Comparison of ENCODE assay signal across 25 mouse cellular contexts in the genomic region with DNA sequence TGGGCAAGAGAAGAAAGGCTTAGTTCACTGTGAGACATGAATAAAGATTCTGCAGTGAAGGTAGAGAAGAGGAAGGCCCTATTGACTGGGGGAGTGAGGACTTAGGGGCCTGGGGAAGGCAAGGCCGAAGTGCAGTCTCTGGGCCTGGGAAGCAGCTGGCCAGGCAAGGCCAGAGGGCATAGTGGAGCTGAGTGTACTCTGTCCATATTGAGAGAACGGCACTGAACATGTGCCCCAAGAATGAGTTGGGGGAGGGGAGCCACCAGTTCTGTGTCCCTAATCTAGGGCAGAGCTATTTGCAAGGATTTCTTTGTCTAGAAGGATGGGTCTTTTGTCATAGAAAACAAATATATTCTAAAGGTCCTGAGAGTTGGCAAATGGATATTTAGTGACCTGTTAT.
A peak's percentile ranks its signal among the peaks of the same experiment; 100 is the strongest.
DNase-seq lines count a peak whose midpoint lies in the region; ATAC-seq and TF ChIP-seq lines count a peak whose summit lies in the region.
"Had no signal": no experiment of that assay in that cellular context is flagged by ENCODE, and none has a peak within 500 bp of the region (broad histone marks: within the 10 kb centered on the region; RNA-seq: fewer than 3 reads in every experiment).

No protein-coding gene starts in this region.

- no peak for ATAC-seq in hindbrain, embryonic 13.5 days (ENCODE audit: low FRiP score)
- 0 out of 2 replicates have a peak, but pooled peaks have one; percentile 36 for ATAC-seq in midbrain, embryonic 11.5 days (ENCODE audit: low FRiP score)
- no peak for ATAC-seq in midbrain, embryonic 16.5 days
- no peak for ATAC-seq in lung, postnatal 0 days
- ATAC-seq: CD4-positive, CD25-positive, alpha-beta regulatory T cell, adult 4 months; forebrain, embryonic 16.5 days; hindbrain, postnatal 0 days; intestine, embryonic 15.5 days had no signal

- H3K9me3 ChIP-seq in hindbrain, embryonic 10.5 days: no peaks in the 10 kb centered on the region
- H3K9me3 ChIP-seq in hindbrain, embryonic 13.5 days: no peaks in the 10 kb centered on the region
- H3K9me3 ChIP-seq in midbrain, embryonic 11.5 days (ENCODE audit: control insufficient read depth, low read length): no peaks in the 10 kb centered on the region
- no peaks in the 10 kb centered on the region for H3K9me3 ChIP-seq in midbrain, embryonic 16.5 days (replicated peaks; ENCODE audit: control insufficient read depth, low read length, poor library complexity, severe bottlenecking)
- no peaks in the 10 kb centered on the region for H3K9me3 ChIP-seq in lung, postnatal 0 days (ENCODE audit: low read length)
- H3K9me3 ChIP-seq: embryonic facial prominence, embryonic 12.5 days; heart, embryonic 12.5 days; intestine, embryonic 15.5 days; limb, embryonic 12.5 days; midbrain, embryonic 12.5 days; stomach, embryonic 15.5 days had no signal

- no peak overlapping the region for H3K9ac ChIP-seq in hindbrain, embryonic 13.5 days
- H3K9ac ChIP-seq in midbrain, embryonic 11.5 days (ENCODE audit: low read length): no peak overlapping the region
- no peak overlapping the region for H3K9ac ChIP-seq in midbrain, embryonic 16.5 days (ENCODE audit: low read depth, low read length)
- H3K9ac ChIP-seq in lung, postnatal 0 days (replicated peaks; ENCODE audit: low read depth): no peak overlapping the region
- H3K9ac ChIP-seq: embryonic facial prominence, embryonic 12.5 days; heart, embryonic 12.5 days; intestine, embryonic 15.5 days; limb, embryonic 12.5 days; midbrain, embryonic 12.5 days; stomach, embryonic 15.5 days had no signal

- H3K27ac ChIP-seq in hindbrain, embryonic 10.5 days: peak overlapping the region; percentile 76
- no peak overlapping the region for H3K27ac ChIP-seq in hindbrain, embryonic 13.5 days
- H3K27ac ChIP-seq in midbrain, embryonic 11.5 days (ENCODE audit: low read depth, low read length): 0 out of 2 replicates have a peak overlapping the region, but pooled peaks have one; percentile 35
- no peak overlapping the region for H3K27ac ChIP-seq in midbrain, embryonic 16.5 days (ENCODE audit: low read length)
- H3K27ac ChIP-seq in lung, postnatal 0 days (ENCODE audit: low read length): no peak overlapping the region
- H3K27ac ChIP-seq: embryonic facial prominence, embryonic 12.5 days; heart, adult 2 months; hindbrain, postnatal 0 days; intestine, embryonic 15.5 days; layer of hippocampus, adult 2 months; left cerebral cortex, adult 2 months; limb, embryonic 12.5 days; midbrain, embryonic 12.5 days; stomach, embryonic 15.5 days had no signal

- H3K4me3 ChIP-seq in hindbrain, embryonic 10.5 days: no peak overlapping the region
- no peak overlapping the region for H3K4me3 ChIP-seq in hindbrain, embryonic 13.5 days
- no peak overlapping the region for H3K4me3 ChIP-seq in midbrain, embryonic 11.5 days (ENCODE audit: low read depth, low read length)
- no peak overlapping the region for H3K4me3 ChIP-seq in midbrain, embryonic 16.5 days (ENCODE audit: low read depth, low read length)
- H3K4me3 ChIP-seq in lung, postnatal 0 days (ENCODE audit: low read depth, low read length): no peak overlapping the region
- H3K4me3 ChIP-seq: embryonic facial prominence, embryonic 12.5 days; heart, adult 2 months; heart, embryonic 12.5 days; intestine, embryonic 15.5 days; layer of hippocampus, adult 2 months; left cerebral cortex, adult 2 months; limb, embryonic 12.5 days; midbrain, embryonic 12.5 days; stomach, embryonic 15.5 days had no signal

- WGBS in hindbrain, embryonic 10.5 days: 43% methylated on average over 2 of the region's 2 CpGs
- WGBS in hindbrain, embryonic 13.5 days: 24% methylated on average over 2 of the region's 2 CpGs
- WGBS in midbrain, embryonic 11.5 days: 32% methylated on average over 2 of the region's 2 CpGs
- WGBS in midbrain, embryonic 16.5 days: 25% methylated on average over 2 of the region's 2 CpGs
- 73% methylated on average over 2 of the region's 2 CpGs for WGBS in lung, postnatal 0 days

- no peak for TF ChIP-seq EP300 in lung, postnatal 0 days (IDR thresholded peaks at IDR 0.05)

- DNase-seq in hindbrain, embryonic 10.5 days (ENCODE audit: low spot score): peak; percentile 34
- peak; percentile 44 for DNase-seq in kidney, postnatal 14 days
- DNase-seq in kidney, adult 11 months: no peak
- DNase-seq in midbrain, embryonic 11.5 days (ENCODE audit: low spot score, missing footprints): peak; percentile 89
- DNase-seq in lung, postnatal 0 days (ENCODE audit: low spot score): no peak
- DNase-seq: adrenal gland, postnatal 25 days; cerebellum, adult 11-12 months; cerebellum, postnatal 10 days; heart, adult 2 months; heart, postnatal 4 days; lung, adult 2 months; right cerebral cortex, postnatal 25 days had no signal

- H3K4me2 ChIP-seq in hindbrain, embryonic 13.5 days: no peak overlapping the region
- H3K4me2 ChIP-seq in midbrain, embryonic 11.5 days: no peak overlapping the region
- no peak overlapping the region for H3K4me2 ChIP-seq in midbrain, embryonic 16.5 days (ENCODE audit: low read length)
- no peak overlapping the region for H3K4me2 ChIP-seq in lung, postnatal 0 days (replicated peaks; ENCODE audit: low read depth, low read length)
- H3K4me2 ChIP-seq: embryonic facial prominence, embryonic 12.5 days; heart, embryonic 12.5 days; intestine, embryonic 15.5 days; limb, embryonic 12.5 days; midbrain, embryonic 12.5 days; stomach, embryonic 15.5 days had no signal

- H3K4me1 ChIP-seq in hindbrain, embryonic 10.5 days (replicated peaks): peaks cover 17% of the 10 kb centered on the region
- peaks cover 19% of the 10 kb centered on the region for H3K4me1 ChIP-seq in hindbrain, embryonic 13.5 days (replicated peaks)
- no peaks in the 10 kb centered on the region; the same call in 1 of the 2 replicates for H3K4me1 ChIP-seq in midbrain, embryonic 11.5 days (ENCODE audit: control insufficient read depth, insufficient read depth, low read length)
- H3K4me1 ChIP-seq in midbrain, embryonic 16.5 days (ENCODE audit: control insufficient read depth, insufficient read depth, low read length): no peaks in the 10 kb centered on the region
- H3K4me1 ChIP-seq in lung, postnatal 0 days (ENCODE audit: insufficient read depth, low read depth, low read length): no peaks in the 10 kb centered on the region
- H3K4me1 ChIP-seq: stomach, embryonic 15.5 days had no signal

- H3K36me3 ChIP-seq in hindbrain, embryonic 10.5 days: no peaks in the 10 kb centered on the region
- no peaks in the 10 kb centered on the region for H3K36me3 ChIP-seq in hindbrain, embryonic 13.5 days
- no peaks in the 10 kb centered on the region for H3K36me3 ChIP-seq in midbrain, embryonic 11.5 days (ENCODE audit: control insufficient read depth, insufficient read depth, low read length)
- H3K36me3 ChIP-seq in midbrain, embryonic 16.5 days (ENCODE audit: control insufficient read depth, insufficient read depth, low read length): no peaks in the 10 kb centered on the region
- H3K36me3 ChIP-seq in lung, postnatal 0 days (ENCODE audit: insufficient read depth, low read length): no peaks in the 10 kb centered on the region
- H3K36me3 ChIP-seq: embryonic facial prominence, embryonic 12.5 days; heart, embryonic 12.5 days; intestine, embryonic 15.5 days; limb, embryonic 12.5 days; midbrain, embryonic 12.5 days; stomach, embryonic 15.5 days had no signal

- no peaks in the 10 kb centered on the region for H3K27me3 ChIP-seq in hindbrain, embryonic 10.5 days (ENCODE audit: insufficient read depth, poor library complexity, severe bottlenecking)
- no peaks in the 10 kb centered on the region for H3K27me3 ChIP-seq in hindbrain, embryonic 13.5 days
- no peaks in the 10 kb centered on the region for H3K27me3 ChIP-seq in midbrain, embryonic 11.5 days (ENCODE audit: control insufficient read depth, insufficient read depth, low read length)
- no peaks in the 10 kb centered on the region for H3K27me3 ChIP-seq in midbrain, embryonic 16.5 days (ENCODE audit: control insufficient read depth, insufficient read depth, low read depth, low read length)
- no peaks in the 10 kb centered on the region for H3K27me3 ChIP-seq in lung, postnatal 0 days (replicated peaks; ENCODE audit: insufficient read depth, low read length)
- H3K27me3 ChIP-seq: embryonic facial prominence, embryonic 12.5 days; intestine, embryonic 15.5 days; limb, embryonic 12.5 days; stomach, embryonic 15.5 days had no signal

- TF ChIP-seq CTCF in lung, postnatal 0 days (IDR thresholded peaks at IDR 0.05): no peak

Comparison
In these comparisons a context has a peak if more than half of its experiments do, and no peak if none do; other contexts are left out.
1. DNase-seq: peak in hindbrain, embryonic 10.5 days (single experiment), kidney, postnatal 14 days (single experiment) and midbrain, embryonic 11.5 days (single experiment); none in kidney, adult 11 months (single experiment) and lung, postnatal 0 days (single experiment).
2. H3K27ac ChIP-seq: peak in hindbrain, embryonic 10.5 days (single experiment) and midbrain, embryonic 11.5 days (single experiment); none in hindbrain, embryonic 13.5 days (single experiment), midbrain, embryonic 16.5 days (single experiment) and lung, postnatal 0 days (single experiment).